Mouse (Mus musculus) ovary, postnatal 10 days (tissue): ENCODE measurements around the gene Acsbg1.
"Not testable (repeated sequence)": the region's sequence is repeated elsewhere in the genome, so short reads cannot be mapped to it uniquely, and the experiment has no call there.

ENCODE experiments used
- DNase-seq: peaks from one replicate; pipeline ENCODE4 v3.0.0; 2022; ENCODE audit warnings: low spot score

Gene Acsbg1

DNA sequence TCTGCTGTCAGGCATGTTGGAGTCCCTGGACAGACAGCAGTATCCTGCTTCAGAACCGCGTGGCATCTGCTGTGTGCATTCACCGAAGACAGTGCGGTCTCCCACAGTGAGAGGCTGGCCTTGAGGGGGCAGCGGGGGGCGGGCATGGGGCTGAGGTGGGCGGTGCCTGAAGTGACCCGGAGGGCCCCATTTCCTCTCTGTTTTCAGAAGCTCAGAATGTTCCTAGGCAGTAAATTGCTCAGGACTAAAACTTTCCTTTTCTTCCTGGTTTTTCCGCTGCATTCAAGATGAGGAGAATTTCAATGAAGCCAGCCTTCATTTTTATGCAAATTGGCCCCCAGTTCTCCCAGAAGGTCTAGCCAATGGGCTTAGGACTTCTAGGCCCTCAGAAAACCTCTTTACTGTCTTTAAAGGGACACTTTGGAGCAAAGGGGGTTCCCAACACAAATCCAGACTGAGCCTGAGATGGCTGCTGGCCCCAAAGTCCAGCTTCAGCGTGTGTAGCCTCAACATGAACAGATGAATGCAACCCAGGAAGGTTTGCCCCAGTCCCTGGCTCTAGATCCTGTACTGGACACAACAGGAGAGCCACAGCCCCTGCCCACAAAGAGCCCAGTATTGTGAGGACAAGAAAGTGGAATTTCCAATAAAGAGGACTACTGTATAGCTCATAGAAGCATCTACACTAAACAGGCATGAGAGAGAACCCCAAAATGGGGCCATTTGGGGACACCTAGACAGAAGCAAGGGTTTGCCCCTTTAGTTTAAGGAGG, at the start of gene Acsbg1:
TSS of gene Acsbg1 (minus strand) at position 266 of the 773 bp plus-strand sequence.
- DNase-seq, result no peak

GRCm38 (mm10) chr9:54708085-54708484, 46.4 kb upstream of the Acsbg1 start:
- DNase-seq, result no peak

GRCm38 (mm10) chr9:54707288-54707999, 45.8 kb upstream of the Acsbg1 start:
- DNase-seq, result no peak

GRCm38 (mm10) chr9:54705561-54705960, 43.9 kb upstream of the Acsbg1 start:
- no peak for DNase-seq

DNA sequence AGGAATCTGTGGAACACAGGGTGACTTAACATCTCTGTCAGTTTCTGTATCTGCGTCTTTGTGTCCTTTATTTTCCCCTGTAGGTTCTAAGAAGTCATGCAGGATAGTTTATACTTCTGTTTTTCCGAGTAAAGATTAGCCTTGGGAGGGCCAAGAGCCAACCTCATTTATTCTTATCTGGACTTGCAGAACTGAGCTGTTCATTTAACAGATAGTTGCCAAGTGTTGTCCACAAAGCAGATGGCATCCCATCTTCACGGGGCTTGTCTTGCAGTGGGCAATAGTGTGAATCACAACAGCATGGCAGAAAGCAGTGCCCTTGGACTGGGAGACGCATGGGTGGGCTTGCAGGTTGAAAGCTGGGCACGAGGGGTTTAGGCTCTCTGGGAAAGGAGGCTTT, 42.7 kb upstream of the Acsbg1 start:
- DNase-seq, result no peak

DNA sequence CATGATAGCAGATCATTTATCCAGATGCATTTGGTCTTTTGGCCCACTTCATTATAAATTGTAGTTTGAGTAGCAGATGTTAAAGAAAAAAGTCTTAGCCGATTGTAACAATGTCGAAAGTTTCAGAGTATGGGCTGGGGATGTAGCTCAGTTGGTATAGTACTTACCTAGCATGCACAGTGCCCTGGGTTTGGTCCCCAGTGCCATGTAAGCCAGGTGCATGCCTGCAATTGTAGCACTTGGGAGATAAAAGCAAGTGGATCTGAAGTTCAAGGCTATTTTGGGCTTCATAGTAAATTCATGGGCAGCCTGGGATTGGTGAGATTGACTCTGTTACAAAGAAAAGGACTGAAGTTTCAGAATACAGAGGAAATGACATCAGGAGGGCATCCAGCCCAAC, 40.9 kb upstream of the Acsbg1 start:
- DNase-seq, result no peak

GRCm38 (mm10) chr9:54700746-54701145, 39.1 kb upstream of the Acsbg1 start:
- no peak for DNase-seq

DNA sequence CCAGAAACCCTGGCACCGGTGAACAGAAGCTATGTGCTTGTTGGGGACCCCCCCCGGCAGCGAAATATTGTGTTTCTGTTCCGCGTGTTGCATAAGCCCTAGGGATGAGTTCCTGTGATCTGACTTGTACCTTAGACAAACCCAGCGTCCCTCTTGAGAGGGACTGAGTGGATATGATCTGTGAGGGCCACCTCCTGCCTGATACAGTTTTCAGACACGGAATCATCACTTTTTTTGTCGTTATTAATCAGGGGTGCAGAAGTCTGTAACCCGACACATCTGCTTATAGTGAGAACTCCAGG, 38.5 kb upstream of the Acsbg1 start:
- no peak for DNase-seq

DNA sequence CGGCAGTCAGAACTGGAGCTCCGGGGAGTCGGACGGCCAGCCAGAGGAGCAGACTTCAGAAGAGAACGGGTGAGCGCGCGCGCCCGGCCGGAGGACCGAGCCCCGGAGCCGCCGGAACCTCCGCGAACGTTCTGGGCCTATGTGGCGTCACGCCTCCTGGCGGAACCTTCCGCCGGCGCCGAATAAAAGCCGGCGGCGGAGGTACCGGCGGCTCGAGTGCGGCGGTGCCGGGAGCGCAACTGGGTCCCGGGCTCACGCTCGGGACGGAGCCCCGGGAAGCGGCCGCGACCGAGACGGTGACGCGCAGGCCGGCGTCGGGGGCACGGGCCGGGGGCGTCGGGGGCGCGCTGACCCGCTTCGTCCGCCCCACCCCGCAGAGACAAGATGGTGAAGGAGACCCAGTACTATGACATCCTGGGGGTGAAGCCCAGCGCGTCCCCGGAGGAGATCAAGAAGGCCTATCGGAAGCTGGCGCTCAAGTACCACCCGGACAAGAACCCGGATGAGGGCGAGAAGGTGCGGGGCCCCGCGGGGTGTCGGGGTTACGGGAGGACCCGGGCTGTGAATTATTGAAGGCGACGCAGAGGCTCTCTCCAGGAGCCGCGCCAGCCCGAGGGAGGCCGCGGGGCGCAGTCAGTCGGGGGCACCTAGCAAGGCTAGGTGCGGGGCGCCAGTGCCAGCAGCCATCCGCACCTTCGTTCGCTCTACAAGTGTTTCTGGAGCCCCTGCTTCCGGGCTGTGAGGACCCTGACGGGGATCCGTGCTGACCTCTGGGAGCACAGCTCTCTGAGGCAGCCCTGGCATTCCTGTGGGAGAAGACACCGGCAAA, 37.9 kb upstream of the Acsbg1 start:
- peak; percentile 59 for DNase-seq

GRCm38 (mm10) chr9:54699087-54699344, 37.3 kb upstream of the Acsbg1 start:
- DNase-seq, result no peak

- DNase-seq, result no peak
Measured at GRCm38 (mm10) chr9:54698318-54699086, 36.8 kb upstream of the Acsbg1 start, which contains the start of gene Dnaja4. Gene Dnaja4 (plus strand): TSS chr9:54698873.

DNA sequence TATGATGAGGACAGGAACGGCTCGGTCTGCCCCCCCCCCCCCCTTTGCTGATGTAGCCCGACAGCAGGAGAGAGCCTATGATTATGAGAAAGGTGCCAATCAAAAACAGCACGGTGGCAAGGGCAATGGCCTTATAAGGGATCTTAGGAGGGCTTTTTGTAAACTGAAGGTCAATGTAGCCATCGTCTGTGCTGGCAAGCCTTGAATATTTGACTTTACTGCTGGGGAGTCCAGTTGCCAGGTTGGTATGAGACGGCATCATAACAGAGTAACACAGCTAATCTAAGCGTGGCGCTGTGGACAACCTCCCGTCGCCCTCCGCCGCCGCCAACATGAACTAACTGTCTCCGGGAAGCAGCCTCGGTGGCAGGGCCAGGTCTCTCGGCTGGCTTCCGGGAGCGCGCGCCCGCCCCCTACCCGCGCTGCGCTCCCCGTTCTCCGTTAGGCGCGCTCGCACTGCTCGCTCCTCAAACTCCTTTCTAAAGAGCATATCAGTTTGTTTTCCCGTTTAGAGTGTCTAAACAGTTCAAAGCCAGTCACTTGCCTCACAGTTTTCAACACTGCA, 29.7 kb upstream of the Acsbg1 start:
- not testable (repeated sequence) for DNase-seq

- not testable (repeated sequence) for DNase-seq
Measured at GRCm38 (mm10) chr9:54690697-54691096, 29.0 kb upstream of the Acsbg1 start.

GRCm38 (mm10) chr9:54689446-54689845, 27.8 kb upstream of the Acsbg1 start:
- no peak for DNase-seq

DNA sequence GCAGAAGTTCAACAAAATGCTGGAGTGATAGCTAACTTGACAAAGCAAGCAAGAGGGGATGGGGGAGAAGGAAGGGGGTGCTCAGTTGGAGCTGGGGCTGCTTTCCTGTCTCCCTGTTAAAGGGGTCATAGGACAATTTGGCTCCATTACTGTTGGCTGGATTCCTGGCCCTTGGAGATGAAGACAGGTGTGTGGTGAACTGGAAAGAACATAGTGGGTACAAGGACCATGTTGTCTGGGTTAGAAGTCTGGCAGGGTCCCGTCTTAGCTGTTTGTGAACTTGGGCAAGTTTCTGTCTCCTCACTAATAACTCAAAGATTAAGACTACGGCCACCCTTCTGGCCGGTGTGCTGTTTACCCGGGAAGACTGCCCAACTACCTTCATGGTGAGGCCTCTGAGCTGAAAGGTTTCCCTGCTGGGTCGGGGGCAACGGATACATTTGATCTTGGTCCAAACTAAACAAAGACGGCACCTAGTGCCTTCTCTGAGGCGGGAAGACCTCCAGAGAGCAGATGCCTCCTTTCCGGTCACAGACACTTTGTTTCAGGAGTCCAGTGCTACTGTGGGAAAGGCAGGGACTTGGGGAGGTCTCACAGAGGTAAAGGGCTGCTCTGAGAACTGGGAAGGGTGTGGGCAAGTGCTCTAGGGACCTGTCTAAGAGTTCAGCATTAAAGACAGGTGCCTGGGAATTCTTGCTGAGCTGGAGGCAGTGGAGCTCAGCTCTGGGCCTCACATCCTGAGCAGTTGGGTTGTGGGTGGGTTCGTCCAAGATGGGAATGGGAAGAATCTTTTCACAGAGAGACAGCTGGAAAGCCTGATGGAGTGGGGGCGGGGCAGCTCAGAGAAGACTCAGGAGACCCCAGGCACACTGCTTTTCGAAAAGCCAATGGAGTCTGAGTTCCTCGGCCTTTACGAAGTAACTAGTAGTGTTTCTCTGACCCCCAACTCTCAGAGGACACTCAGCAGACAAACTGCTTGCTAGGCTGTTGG, 25.9 kb upstream of the Acsbg1 start:
- no peak for DNase-seq

- DNase-seq, result no peak
Measured at GRCm38 (mm10) chr9:54683814-54684605, 22.3 kb upstream of the Acsbg1 start.

- no peak for DNase-seq
Measured at GRCm38 (mm10) chr9:54682846-54683245, 21.2 kb upstream of the Acsbg1 start.

DNA sequence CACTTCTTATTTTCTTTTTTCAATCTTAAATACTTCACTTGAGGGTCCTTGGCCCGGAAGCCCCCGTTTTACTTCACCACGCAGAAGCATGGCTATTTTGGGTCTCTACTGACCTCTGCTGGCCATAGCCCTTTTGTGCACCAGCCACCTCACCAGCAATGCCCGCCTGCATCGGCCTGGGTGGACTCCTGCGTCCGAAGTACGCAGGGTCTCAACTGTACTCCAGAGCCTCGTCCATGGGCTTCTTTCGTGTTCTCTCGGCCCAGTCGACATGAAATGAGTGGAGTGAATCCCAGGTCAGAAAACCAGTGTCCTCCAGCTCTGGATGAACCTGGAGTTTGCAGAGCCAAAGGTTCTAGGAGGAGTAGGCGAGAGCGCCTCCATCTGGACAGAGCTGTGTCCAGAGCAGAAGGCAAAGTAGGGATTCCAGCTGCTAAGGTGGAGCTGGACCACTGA, 14.9 kb upstream of the Acsbg1 start:
- DNase-seq, result peak; percentile 68

DNA sequence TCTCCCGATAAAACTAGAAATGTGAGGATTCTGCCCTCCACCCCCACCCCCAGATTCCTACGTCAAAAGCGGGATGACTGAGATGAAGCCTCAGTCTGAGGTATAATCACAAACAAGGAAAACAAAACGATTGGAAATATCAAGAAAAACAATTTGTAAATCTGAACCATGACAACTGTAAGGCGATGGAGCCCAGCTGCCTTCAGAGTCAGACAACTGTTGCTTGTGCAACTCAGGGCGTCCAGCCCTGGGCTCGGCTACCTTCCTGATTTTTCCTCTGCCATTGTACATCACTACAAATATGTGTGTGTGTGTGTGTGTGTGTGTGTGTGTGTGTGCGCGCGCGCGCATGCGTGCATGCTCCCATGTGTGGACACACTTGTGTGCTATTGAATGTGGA, 12.2 kb upstream of the Acsbg1 start:
- no peak for DNase-seq

GRCm38 (mm10) chr9:54671962-54672361, 10.3 kb upstream of the Acsbg1 start:
- no peak for DNase-seq
